Mouse (Mus musculus): ENCODE data around the gene Eif3a. TPM values are rescaled to one million over a fixed set of nuclear protein-coding genes. Genes with fewer than 3 reads are reported as not detected.

The Eif3a gene
- polyA plus RNA-seq, 1 experiment, result 58.0 TPM

- TF ChIP-seq CTCF (IDR thresholded peaks at IDR 0.05; ENCODE audit: extremely low read depth, insufficient read depth, low read length), result no peak
- no peak for TF ChIP-seq POLR2A (IDR thresholded peaks at IDR 0.05; ENCODE audit: extremely low read depth, insufficient read depth, low read length)
- Histone ChIP-seq H3K4me1 (ENCODE audit: control insufficient read depth, insufficient read depth, low read length) (no peaks in the 10 kb centered on the region), H3K4me3 (ENCODE audit: insufficient read depth, low read length) (no peak overlapping the region), H3K27ac (ENCODE audit: insufficient read depth, low read length) (no peak overlapping the region)
These were observed 8.4 kb downstream of the Eif3a start for GRCm38 (mm10) chr19:60782034-60782433.

- H3K4me3 ChIP-seq (ENCODE audit: insufficient read depth, low read length), result no peak overlapping the region
- TF ChIP-seq CTCF (IDR thresholded peaks at IDR 0.05; ENCODE audit: extremely low read depth, insufficient read depth, low read length), result no peak
- no peak for TF ChIP-seq POLR2A (IDR thresholded peaks at IDR 0.05; ENCODE audit: extremely low read depth, insufficient read depth, low read length)
- H3K27ac ChIP-seq (ENCODE audit: insufficient read depth, low read length), result no peak overlapping the region
- H3K4me1 ChIP-seq (ENCODE audit: control insufficient read depth, insufficient read depth, low read length), result no peaks in the 10 kb centered on the region
These were observed 17.1 kb downstream of the Eif3a start for GRCm38 (mm10) chr19:60773366-60773765.

GRCm38 (mm10) chr19:60758896-60759835 is 31.3 kb downstream of the Eif3a start:
- no peak overlapping the region for H3K4me3 ChIP-seq (ENCODE audit: insufficient read depth, low read length)
- TF ChIP-seq POLR2A (IDR thresholded peaks at IDR 0.05; ENCODE audit: extremely low read depth, insufficient read depth, low read length), result no peak
- no peak for TF ChIP-seq CTCF (IDR thresholded peaks at IDR 0.05; ENCODE audit: extremely low read depth, insufficient read depth, low read length)
- peaks cover 3% of the 10 kb centered on the region; the same call in 1 of the 2 replicates for H3K4me1 ChIP-seq (ENCODE audit: control insufficient read depth, insufficient read depth, low read length)
- no peak overlapping the region for H3K27ac ChIP-seq (ENCODE audit: insufficient read depth, low read length)

GRCm38 (mm10) chr19:60757099-60757785 is 33.2 kb downstream of the Eif3a start:
- Histone ChIP-seq H3K4me1 (ENCODE audit: control insufficient read depth, insufficient read depth, low read length) (peaks cover 3% of the 10 kb centered on the region; the same call in 1 of the 2 replicates), H3K27ac (ENCODE audit: insufficient read depth, low read length) (no peak overlapping the region), H3K4me3 (ENCODE audit: insufficient read depth, low read length) (peak overlapping the region; percentile 59)
- TF ChIP-seq CTCF (IDR thresholded peaks at IDR 0.05; ENCODE audit: extremely low read depth, insufficient read depth, low read length), result no peak
- no peak for TF ChIP-seq POLR2A (IDR thresholded peaks at IDR 0.05; ENCODE audit: extremely low read depth, insufficient read depth, low read length)

- Histone ChIP-seq H3K4me1 (ENCODE audit: control insufficient read depth, insufficient read depth, low read length) (peaks cover 3% of the 10 kb centered on the region; the same call in 1 of the 2 replicates), H3K27ac (ENCODE audit: insufficient read depth, low read length) (peak overlapping the region; percentile 96), H3K4me3 (ENCODE audit: insufficient read depth, low read length) (peak overlapping the region; percentile 59)
- TF ChIP-seq CTCF (IDR thresholded peaks at IDR 0.05; ENCODE audit: extremely low read depth, insufficient read depth, low read length), result no peak
These were observed 34.0 kb downstream of the Eif3a start for GRCm38 (mm10) chr19:60756192-60757098.

GRCm38 (mm10) chr19:60755438-60756191 is 34.8 kb downstream of the Eif3a start, which contains the start of gene Nanos1:
Nanos1 (plus strand) TSS chr19:60755987.
- Histone ChIP-seq H3K4me1 (ENCODE audit: control insufficient read depth, insufficient read depth, low read length) (peaks cover 3% of the 10 kb centered on the region; the same call in 1 of the 2 replicates), H3K4me3 (ENCODE audit: insufficient read depth, low read length) (peak within 1 kb of the TSS; percentile 59)

GRCm38 (mm10) chr19:60747801-60748200 is 42.7 kb downstream of the Eif3a start:
- TF ChIP-seq CTCF (IDR thresholded peaks at IDR 0.05; ENCODE audit: extremely low read depth, insufficient read depth, low read length) (no peak), POLR2A (IDR thresholded peaks at IDR 0.05; ENCODE audit: extremely low read depth, insufficient read depth, low read length) (no peak)
- H3K4me3 ChIP-seq (ENCODE audit: insufficient read depth, low read length), result no peak overlapping the region
- H3K27ac ChIP-seq (ENCODE audit: insufficient read depth, low read length), result no peak overlapping the region
- H3K4me1 ChIP-seq (ENCODE audit: control insufficient read depth, insufficient read depth, low read length), result 0 out of 2 replicates have a peak, but pooled peaks cover 2% of the 10 kb centered on the region

More at GRCm38 (mm10) chr19:60755438-60756191, 34.8 kb downstream of the Eif3a start, which contains the start of gene Nanos1:
- peak within 1 kb of the TSS; percentile 96 for H3K27ac ChIP-seq (ENCODE audit: insufficient read depth, low read length)
- TF ChIP-seq CTCF (IDR thresholded peaks at IDR 0.05; ENCODE audit: extremely low read depth, insufficient read depth, low read length) (no peak), POLR2A (IDR thresholded peaks at IDR 0.05; ENCODE audit: extremely low read depth, insufficient read depth, low read length) (0 out of 2 replicates have a peak, but pooled peaks have one; percentile 7)

GRCm38 (mm10) chr19:60743767-60744547 is 46.5 kb downstream of the Eif3a start:
- H3K27ac ChIP-seq (ENCODE audit: insufficient read depth, low read length), result no peak overlapping the region
- H3K4me3 ChIP-seq (ENCODE audit: insufficient read depth, low read length), result no peak overlapping the region
- no peak for TF ChIP-seq POLR2A (IDR thresholded peaks at IDR 0.05; ENCODE audit: extremely low read depth, insufficient read depth, low read length)
- TF ChIP-seq CTCF (IDR thresholded peaks at IDR 0.05; ENCODE audit: extremely low read depth, insufficient read depth, low read length), result no peak
- 0 out of 2 replicates have a peak, but pooled peaks cover 2% of the 10 kb centered on the region for H3K4me1 ChIP-seq (ENCODE audit: control insufficient read depth, insufficient read depth, low read length)
